Mouse (Mus musculus) embryo, embryonic 11.5 days (tissue): ENCODE measurements around the gene Kcnh1.

Experiments used
- DNase-seq: peaks from one replicate; pipeline ENCODE4 v3.0.0-alpha.2; 2012; ENCODE audit warnings: low read depth, low spot score

Gene Kcnh1

GRCm38 (mm10) chr1:192315392-192316070 lies 125.0 kb downstream of the Kcnh1 start:
- no peak for DNase-seq

- no peak for DNase-seq
Measured at GRCm38 (mm10) chr1:192324223-192324622, 133.6 kb downstream of the Kcnh1 start.

- DNase-seq, result no peak
Measured at GRCm38 (mm10) chr1:192327052-192327451, 136.5 kb downstream of the Kcnh1 start.

- DNase-seq, result no peak
Measured at GRCm38 (mm10) chr1:192331207-192331606, 140.6 kb downstream of the Kcnh1 start.

- DNase-seq, result no peak
Measured at GRCm38 (mm10) chr1:192336029-192336428, 145.5 kb downstream of the Kcnh1 start.

GRCm38 (mm10) chr1:192339361-192340077 lies 148.9 kb downstream of the Kcnh1 start:
- DNase-seq, result no peak

- no peak for DNase-seq
Measured at GRCm38 (mm10) chr1:192341774-192342173, 151.2 kb downstream of the Kcnh1 start.

GRCm38 (mm10) chr1:192343996-192344395 lies 153.4 kb downstream of the Kcnh1 start:
- no peak for DNase-seq

GRCm38 (mm10) chr1:192347327-192347726 lies 156.8 kb downstream of the Kcnh1 start:
- DNase-seq, result no peak

- no peak for DNase-seq
Measured at GRCm38 (mm10) chr1:192356231-192356630, 165.7 kb downstream of the Kcnh1 start.

GRCm38 (mm10) chr1:192359212-192359611 lies 168.6 kb downstream of the Kcnh1 start:
- DNase-seq, result no peak

GRCm38 (mm10) chr1:192368336-192368735 lies 177.8 kb downstream of the Kcnh1 start:
- no peak for DNase-seq

GRCm38 (mm10) chr1:192371943-192372614 lies 181.5 kb downstream of the Kcnh1 start:
- no peak for DNase-seq

- DNase-seq, result no peak
Measured at GRCm38 (mm10) chr1:192378546-192379075, 188.0 kb downstream of the Kcnh1 start.

GRCm38 (mm10) chr1:192380596-192381041 lies 190.0 kb downstream of the Kcnh1 start:
- no peak for DNase-seq

GRCm38 (mm10) chr1:192387624-192388023 lies 197.1 kb downstream of the Kcnh1 start:
- DNase-seq, result no peak

GRCm38 (mm10) chr1:192391041-192391440 lies 200.5 kb downstream of the Kcnh1 start:
- no peak for DNase-seq

- DNase-seq, result no peak
Measured at GRCm38 (mm10) chr1:192392232-192392631, 201.7 kb downstream of the Kcnh1 start.

GRCm38 (mm10) chr1:192399667-192400490 lies 209.3 kb downstream of the Kcnh1 start:
- DNase-seq, result no peak

- no peak for DNase-seq
Measured at GRCm38 (mm10) chr1:192400991-192401390, 210.4 kb downstream of the Kcnh1 start.
